Mouse (Mus musculus) brain, embryonic 18.5 days (tissue): ENCODE measurements at regions not wholly inside any gene's neighbourhood (a gene's known extent, or its start where the extent isn't known, plus 50 kb on each side); places are given as distances from the start of the nearest gene placed in this dataset.

Experiments used
- DNase-seq: peaks from one replicate; pipeline ENCODE4 v3.0.0-alpha.2; 2012; ENCODE audit warnings: low read depth, low spot score

DNA sequence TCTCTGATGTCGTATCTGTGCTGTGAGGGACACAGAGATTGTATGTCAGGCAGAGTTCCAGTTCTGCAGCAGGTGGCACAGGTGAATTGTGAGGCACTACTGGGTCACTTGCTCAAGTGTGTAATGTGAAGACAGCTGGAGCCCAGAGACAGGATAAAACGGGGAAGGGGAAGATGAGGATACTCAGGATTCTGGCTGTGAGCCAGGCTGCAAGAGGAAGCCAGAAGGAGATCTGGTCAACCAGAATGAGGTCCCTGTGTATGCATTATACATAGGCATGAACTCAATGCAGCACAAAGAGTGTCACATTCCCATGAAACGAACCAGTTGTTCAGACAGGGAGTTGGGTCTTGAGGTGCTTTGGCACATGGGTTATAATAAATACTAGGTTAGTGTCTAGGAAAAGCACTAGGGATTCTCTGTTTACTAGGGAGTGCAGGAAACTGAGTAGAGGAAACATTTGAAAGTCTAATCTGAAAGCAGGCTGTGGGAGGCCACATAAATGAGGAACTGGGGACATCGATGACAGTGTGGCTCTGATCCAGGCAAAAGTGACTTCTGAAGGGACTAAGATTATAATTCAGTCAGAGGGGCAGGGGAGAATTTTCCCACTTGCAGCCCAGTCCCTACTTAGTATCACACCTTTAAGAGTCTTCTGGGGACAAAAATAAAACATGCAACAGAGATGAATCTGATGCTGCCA is 109.9 kb upstream of the Rxfp2 start:
- DNase-seq: no peak

DNA sequence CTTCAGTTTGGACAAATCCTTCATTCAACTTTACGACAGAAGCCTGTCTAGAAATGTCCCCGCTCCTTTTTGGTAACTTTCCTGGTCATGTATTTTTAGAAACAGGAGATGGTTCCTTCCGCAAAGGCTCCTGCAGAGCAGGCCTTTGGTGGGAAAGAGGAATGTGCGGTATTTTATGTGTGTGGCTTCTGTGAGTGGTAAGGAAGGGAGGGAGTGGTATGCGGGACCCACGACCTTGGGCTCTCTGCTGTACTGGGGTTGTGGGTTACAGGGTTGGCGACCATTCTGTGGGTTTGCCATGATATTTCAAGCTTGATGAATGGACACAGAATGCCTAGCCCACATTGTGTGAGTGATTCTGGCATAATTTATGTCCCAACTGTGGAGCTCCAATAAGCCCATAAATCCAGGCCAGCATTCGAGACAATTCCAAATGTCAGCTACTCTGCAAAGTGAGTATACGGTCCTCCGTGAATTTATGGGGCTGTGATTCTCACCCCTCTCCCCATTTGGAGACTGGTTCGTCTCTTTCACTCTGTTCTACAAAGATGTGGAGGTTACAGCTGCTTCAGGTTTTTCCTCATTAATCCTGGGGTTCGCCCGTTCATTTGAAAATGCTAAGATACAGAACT is 109.3 kb upstream of the Rxfp2 start:
- no peak for DNase-seq

- DNase-seq: no peak
Observed at GRCm38 (mm10) chr5:149909971-149910370, 108.5 kb upstream of the Rxfp2 start.

DNA sequence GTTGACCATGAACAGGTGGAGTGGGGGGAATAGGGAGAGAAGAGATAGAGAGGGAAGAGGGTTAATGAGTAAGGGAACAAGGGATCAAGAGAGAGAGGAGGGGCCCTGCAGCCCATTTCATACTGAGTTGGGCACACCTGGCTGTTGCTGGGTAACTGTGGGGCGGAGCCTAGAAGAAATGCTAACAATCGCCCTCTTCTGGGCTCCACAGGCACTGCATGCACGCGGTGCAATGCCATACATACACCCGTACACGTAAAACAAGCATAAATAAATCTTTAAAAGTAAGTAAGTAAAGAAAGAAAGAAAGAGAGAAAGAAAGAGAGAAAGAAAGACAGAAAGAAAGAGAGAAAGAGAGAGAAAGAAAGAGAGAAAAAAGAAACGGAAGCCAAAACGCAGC is 106.5 kb upstream of the Rxfp2 start:
- DNase-seq: no peak

- no peak for DNase-seq
Observed at GRCm38 (mm10) chr5:149915761-149916160, 102.7 kb upstream of the Rxfp2 start.

GRCm38 (mm10) chr5:149917374-149917773 is 101.1 kb upstream of the Rxfp2 start:
- no peak for DNase-seq

DNA sequence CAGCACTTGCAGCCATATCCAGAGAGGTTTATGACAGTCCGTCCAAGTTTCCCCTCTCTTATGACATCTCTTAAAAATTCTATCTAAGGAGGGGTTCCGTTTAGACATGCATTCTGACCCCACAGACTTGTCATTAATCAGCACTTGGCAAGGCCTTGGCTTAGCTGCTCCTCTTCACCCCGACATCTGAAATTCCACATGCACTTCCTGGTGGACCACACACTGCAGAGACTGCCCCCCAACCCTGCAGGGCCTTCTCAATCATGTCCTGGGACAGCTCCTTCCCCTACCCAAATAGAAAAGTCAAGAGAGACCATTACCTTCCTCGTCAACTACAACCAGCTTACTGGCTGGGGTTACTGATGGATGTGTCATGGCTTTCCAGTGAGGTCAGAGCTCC is 99.4 kb upstream of the Rxfp2 start:
- no peak for DNase-seq

DNA sequence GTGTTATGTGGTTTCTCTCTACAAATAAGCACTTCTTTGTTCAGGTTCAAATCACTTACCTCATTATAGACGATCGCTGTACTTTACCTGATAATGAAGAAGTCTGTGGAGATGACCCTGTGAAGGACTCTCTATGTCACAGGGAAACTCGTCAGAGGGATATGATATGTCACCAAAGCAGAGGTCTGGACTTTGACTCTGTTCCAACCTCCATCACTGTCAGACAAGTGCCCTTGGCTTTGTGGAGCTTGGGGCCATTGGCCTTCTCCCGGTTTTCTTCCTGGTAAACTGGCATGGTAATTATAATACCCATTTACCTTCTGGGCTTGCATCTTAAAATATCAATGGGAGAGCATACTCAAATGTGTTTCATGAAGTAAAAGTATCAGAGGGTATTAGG is 98.1 kb upstream of the Rxfp2 start:
- no peak for DNase-seq

GRCm38 (mm10) chr5:149924501-149924900 is 94.0 kb upstream of the Rxfp2 start:
- DNase-seq: no peak

GRCm38 (mm10) chr5:149926786-149927185 is 91.7 kb upstream of the Rxfp2 start:
- peak; percentile 39 for DNase-seq

GRCm38 (mm10) chr5:149931574-149932161 is 86.8 kb upstream of the Rxfp2 start:
- no peak for DNase-seq

DNA sequence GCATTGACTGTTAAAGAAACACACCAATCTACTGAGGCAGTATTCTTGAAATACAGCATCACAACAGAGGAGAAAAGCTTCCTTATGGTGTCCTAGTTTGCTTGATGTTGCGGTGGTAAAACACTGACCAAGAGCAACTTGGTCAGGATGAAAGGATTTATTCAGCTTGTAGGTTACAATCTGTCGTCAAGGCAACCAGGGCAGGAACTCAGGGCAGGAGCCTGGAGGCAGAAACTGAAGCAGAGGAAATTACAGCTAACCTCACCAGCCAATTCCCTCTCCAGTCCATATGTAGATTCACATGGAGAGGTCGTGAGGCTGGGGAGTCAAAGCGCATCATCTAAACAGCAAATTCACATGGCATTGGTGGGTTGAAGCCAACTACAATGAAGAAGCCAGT is 86.3 kb upstream of the Rxfp2 start:
- DNase-seq: no peak

- no peak for DNase-seq
Observed at GRCm38 (mm10) chr5:149945651-149946050, 72.8 kb upstream of the Rxfp2 start.

- no peak for DNase-seq
Observed at GRCm38 (mm10) chr5:149947491-149947890, 71.0 kb upstream of the Rxfp2 start.

- no peak for DNase-seq
Observed at GRCm38 (mm10) chr5:149956931-149957330, 61.5 kb upstream of the Rxfp2 start.

- DNase-seq: no peak
Observed at GRCm38 (mm10) chr5:149961178-149961577, 57.3 kb upstream of the Rxfp2 start.

- DNase-seq: no peak
Observed at GRCm38 (mm10) chr5:149964748-149965147, 53.7 kb upstream of the Rxfp2 start.
